Mouse (Mus musculus): ENCODE results near the gene Serpina1d. TPM values are rescaled to one million over a fixed set of nuclear protein-coding genes. Genes with fewer than 3 reads are reported as not detected.

The Serpina1d gene
- polyA plus RNA-seq (2012; rRNA removed), result 0.31 TPM in 1 of 2 replicates, not detected in the other

GRCm38 (mm10) chr12:103773246-103773851, at the start of gene Serpina1d:
TSS of gene Serpina1d (minus strand) at chr12:103773592.

Other genes starting within 250 kb of the Serpina1d start
- gene Ppp4r4, start 241.3 kb downstream of the Serpina1d start, polyA plus RNA-seq (2012; rRNA removed), result 0.06 and 0.09 TPM in 2 replicates
- gene Serpina10, start 142.1 kb downstream of the Serpina1d start, polyA plus RNA-seq (2012; rRNA removed), result not detected in 2 replicates
- not detected in 2 replicates for gene Serpina6, start 116.4 kb downstream of the Serpina1d start, polyA plus RNA-seq (2012; rRNA removed)
- gene Serpina16, start 97.5 kb downstream of the Serpina1d start, polyA plus RNA-seq (2012; rRNA removed), result 0.42 TPM in 1 of 2 replicates, not detected in the other
- gene Serpina1f, start 78.1 kb downstream of the Serpina1d start, polyA plus RNA-seq (2012; rRNA removed), result 0.72 TPM in 1 of 2 replicates, not detected in the other
- 0.69 and 1.6 TPM in 2 replicates for gene Serpina1b, start 56.8 kb upstream of the Serpina1d start, polyA plus RNA-seq (2012; rRNA removed)
- gene Serpina1a, start 90.0 kb upstream of the Serpina1d start, polyA plus RNA-seq (2012; rRNA removed), result 0.70 and 1.6 TPM in 2 replicates
- gene Serpina1c, start 131.3 kb upstream of the Serpina1d start, polyA plus RNA-seq (2012; rRNA removed), result 0.96 TPM in 1 of 2 replicates, not detected in the other
- gene Serpina1e, start 185.4 kb upstream of the Serpina1d start, polyA plus RNA-seq (2012; rRNA removed), result 1.8 TPM in 1 of 2 replicates, not detected in the other
- 0.13 and 0.48 TPM in 2 replicates for gene Serpina11, start 216.4 kb upstream of the Serpina1d start, polyA plus RNA-seq (2012; rRNA removed)
- gene Serpina9, start 240.2 kb upstream of the Serpina1d start, polyA plus RNA-seq (2012; rRNA removed), result 0.73 and 1.8 TPM in 2 replicates

Measured in stomach, adult 2 months (tissue).